Mouse (Mus musculus): ENCODE data around the gene Asb10. TPM values are rescaled to one million over a fixed set of nuclear protein-coding genes. Genes with fewer than 3 reads are reported as not detected.

The Asb10 gene
- polyA plus RNA-seq, 2 experiments, result 1.1 to 2.7 TPM

DNA sequence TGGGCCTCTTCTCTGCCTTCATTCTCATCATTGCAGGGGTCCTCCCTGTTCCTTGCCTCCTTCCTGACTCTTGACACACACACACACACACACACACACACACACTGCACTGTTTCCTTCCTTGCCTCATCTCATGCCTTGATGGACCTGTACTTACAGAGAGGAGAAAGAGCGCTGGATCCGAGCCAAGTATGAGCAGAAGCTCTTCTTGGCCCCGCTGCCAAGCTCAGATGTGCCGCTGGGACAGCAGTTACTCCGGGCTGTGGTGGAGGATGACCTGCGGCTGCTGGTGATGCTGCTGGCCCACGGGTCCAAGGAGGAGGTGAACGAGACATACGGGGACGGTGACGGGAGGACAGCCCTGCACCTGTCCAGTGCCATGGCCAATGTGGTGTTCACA is 39.9 kb downstream of the Asb10 start:
- Histone ChIP-seq H3K36me3 (ENCODE audit: control insufficient read depth, insufficient read depth, low read length) (peaks cover 70% of the 10 kb centered on the region), H3K4me3 (replicated peaks; ENCODE audit: low read length) (no peak overlapping the region), H3K9me3 (ENCODE audit: control insufficient read depth, low read length) (no peaks in the 10 kb centered on the region), H3K4me1 (ENCODE audit: control insufficient read depth, insufficient read depth, low read length) (no peaks in the 10 kb centered on the region), H3K4me2 (replicated peaks; ENCODE audit: low read depth, low read length, severe bottlenecking) (no peak overlapping the region), H3K9ac (ENCODE audit: low read depth, low read length, severe bottlenecking) (no peak overlapping the region), H3K27me3 (ENCODE audit: control insufficient read depth, insufficient read depth, low read length) (peaks cover 15% of the 10 kb centered on the region; the same call in 1 of the 2 replicates), H3K27ac (replicated peaks; ENCODE audit: low read depth, low read length) (no peak overlapping the region)
- TF ChIP-seq POLR2A (IDR thresholded peaks at IDR 0.05; ENCODE audit: borderline replicate concordance, extremely low read depth, insufficient read depth, insufficient read length), result no peak
- no peak for DNase-seq (ENCODE audit: low spot score)
- WGBS, result 92% methylated on average over 11 of the region's 11 CpGs
- no peak for ATAC-seq (ENCODE audit: low FRiP score, low read depth)

DNA sequence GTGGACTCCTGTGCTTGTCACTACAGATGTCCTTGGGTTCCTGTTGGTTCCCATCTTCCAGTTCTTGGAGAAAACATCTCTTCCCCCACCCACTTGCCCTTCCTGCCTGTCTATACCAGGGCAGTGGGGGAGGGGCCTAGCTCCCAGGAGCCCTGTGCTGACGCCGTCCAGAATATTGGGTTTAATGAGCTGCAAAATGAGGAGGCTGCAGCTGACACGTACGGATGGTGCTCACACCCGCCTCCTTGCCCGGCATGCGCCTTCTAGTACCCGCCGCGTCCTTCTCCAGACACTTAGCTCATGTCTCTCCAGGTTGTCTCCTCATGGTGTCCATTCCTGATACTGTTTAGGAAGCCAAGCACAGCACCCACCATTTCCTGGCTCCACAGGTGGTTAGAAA is 41.7 kb downstream of the Asb10 start:
- Histone ChIP-seq H3K9ac (ENCODE audit: low read depth, low read length, severe bottlenecking) (no peak overlapping the region), H3K36me3 (ENCODE audit: control insufficient read depth, insufficient read depth, low read length) (peaks cover 87% of the 10 kb centered on the region), H3K27ac (replicated peaks; ENCODE audit: low read depth, low read length) (no peak overlapping the region), H3K9me3 (ENCODE audit: control insufficient read depth, low read length) (no peaks in the 10 kb centered on the region), H3K27me3 (ENCODE audit: control insufficient read depth, insufficient read depth, low read length) (0 out of 2 replicates have a peak, but pooled peaks cover 3% of the 10 kb centered on the region), H3K4me3 (replicated peaks; ENCODE audit: low read length) (no peak overlapping the region), H3K4me2 (replicated peaks; ENCODE audit: low read depth, low read length, severe bottlenecking) (no peak overlapping the region), H3K4me1 (ENCODE audit: control insufficient read depth, insufficient read depth, low read length) (no peaks in the 10 kb centered on the region)
- DNase-seq (ENCODE audit: low spot score) (no peak), ATAC-seq (ENCODE audit: low FRiP score, low read depth) (no peak)
- no peak for TF ChIP-seq POLR2A (IDR thresholded peaks at IDR 0.05; ENCODE audit: borderline replicate concordance, extremely low read depth, insufficient read depth, insufficient read length)
- WGBS, result 75% methylated on average over 10 of the region's 10 CpGs

DNA sequence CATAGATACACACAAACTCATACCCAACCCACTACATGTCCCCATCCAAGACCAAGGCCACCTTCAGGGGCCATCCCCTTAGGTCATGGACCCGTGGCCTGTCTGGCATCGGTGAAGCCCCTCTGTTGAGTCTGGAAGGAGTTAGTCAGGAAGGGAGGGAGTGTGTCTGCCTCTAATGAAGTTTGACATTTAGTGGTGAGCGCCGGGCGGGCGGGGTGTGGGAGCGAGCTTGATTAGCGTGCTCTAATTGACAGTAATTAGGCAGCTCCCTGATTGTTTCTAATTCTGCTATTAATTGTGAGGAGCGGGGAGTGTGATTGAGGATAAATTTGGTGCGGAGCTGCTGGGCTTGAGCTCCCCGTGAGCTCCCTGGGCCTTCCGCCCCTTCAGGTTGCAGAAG is 43.3 kb downstream of the Asb10 start:
- Histone ChIP-seq H3K4me1 (ENCODE audit: control insufficient read depth, insufficient read depth, low read length) (no peaks in the 10 kb centered on the region), H3K27ac (replicated peaks; ENCODE audit: low read depth, low read length) (no peak overlapping the region), H3K4me2 (replicated peaks; ENCODE audit: low read depth, low read length, severe bottlenecking) (no peak overlapping the region), H3K9me3 (ENCODE audit: control insufficient read depth, low read length) (no peaks in the 10 kb centered on the region), H3K36me3 (ENCODE audit: control insufficient read depth, insufficient read depth, low read length) (peaks cover 97% of the 10 kb centered on the region), H3K4me3 (replicated peaks; ENCODE audit: low read length) (no peak overlapping the region), H3K9ac (ENCODE audit: low read depth, low read length, severe bottlenecking) (no peak overlapping the region), H3K27me3 (ENCODE audit: control insufficient read depth, insufficient read depth, low read length) (no peaks in the 10 kb centered on the region)
- 67% methylated on average over 12 of the region's 12 CpGs for WGBS
- ATAC-seq (ENCODE audit: low FRiP score, low read depth) (no peak), DNase-seq (ENCODE audit: low spot score) (no peak)
- TF ChIP-seq POLR2A (IDR thresholded peaks at IDR 0.05; ENCODE audit: borderline replicate concordance, extremely low read depth, insufficient read depth, insufficient read length), result no peak

DNA sequence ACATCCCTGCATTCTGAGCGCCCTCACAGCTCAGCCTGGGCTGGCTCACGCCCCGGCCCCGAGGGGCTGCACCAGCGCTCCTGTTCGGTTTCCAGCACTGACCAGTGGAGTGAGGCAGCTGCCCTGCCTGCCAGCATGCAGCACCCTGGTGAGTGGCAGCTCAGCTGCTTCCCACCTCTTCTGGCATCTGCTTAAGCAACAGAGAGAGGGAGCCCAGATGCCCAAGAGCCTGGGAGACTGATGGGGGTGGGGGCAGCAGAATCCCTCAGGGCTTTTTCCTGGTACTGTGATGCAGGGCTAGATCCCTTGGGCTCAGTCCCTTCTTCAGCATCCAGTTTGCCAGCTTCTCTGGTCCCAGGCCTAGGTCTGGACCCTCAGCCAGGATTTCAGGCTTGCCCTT is 44.0 kb downstream of the Asb10 start:
- ATAC-seq (ENCODE audit: low FRiP score, low read depth) (no peak), DNase-seq (ENCODE audit: low spot score) (no peak)
- Histone ChIP-seq H3K4me3 (replicated peaks; ENCODE audit: low read length) (no peak overlapping the region), H3K27me3 (ENCODE audit: control insufficient read depth, insufficient read depth, low read length) (no peaks in the 10 kb centered on the region), H3K9ac (ENCODE audit: low read depth, low read length, severe bottlenecking) (no peak overlapping the region), H3K4me2 (replicated peaks; ENCODE audit: low read depth, low read length, severe bottlenecking) (no peak overlapping the region), H3K27ac (replicated peaks; ENCODE audit: low read depth, low read length) (no peak overlapping the region), H3K4me1 (ENCODE audit: control insufficient read depth, insufficient read depth, low read length) (no peaks in the 10 kb centered on the region), H3K36me3 (ENCODE audit: control insufficient read depth, insufficient read depth, low read length) (peaks cover 97% of the 10 kb centered on the region), H3K9me3 (ENCODE audit: control insufficient read depth, low read length) (no peaks in the 10 kb centered on the region)
- TF ChIP-seq POLR2A (IDR thresholded peaks at IDR 0.05; ENCODE audit: borderline replicate concordance, extremely low read depth, insufficient read depth, insufficient read length), result no peak
- 73% methylated on average over 6 of the region's 6 CpGs for WGBS

DNA sequence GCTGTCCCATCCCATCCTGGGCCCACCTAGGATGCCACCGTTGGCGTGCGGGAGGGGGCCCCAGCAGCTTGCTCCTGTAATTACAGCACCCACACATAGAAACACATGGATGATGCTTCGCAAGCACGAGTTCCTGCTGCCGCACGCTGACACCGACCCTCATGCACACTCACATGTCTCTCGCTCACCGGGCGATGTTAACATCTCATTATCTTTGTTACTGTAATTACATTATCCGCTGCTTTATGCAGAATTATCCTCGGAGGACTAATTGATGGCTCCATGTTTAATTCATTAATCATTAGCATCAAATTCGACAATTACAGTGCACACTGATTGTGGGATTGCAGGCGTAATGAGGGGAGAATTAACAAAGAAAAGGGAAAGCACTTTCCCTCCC is 45.8 kb downstream of the Asb10 start:
- Histone ChIP-seq H3K9ac (ENCODE audit: low read depth, low read length, severe bottlenecking) (no peak overlapping the region), H3K36me3 (ENCODE audit: control insufficient read depth, insufficient read depth, low read length) (peaks cover 97% of the 10 kb centered on the region), H3K4me1 (ENCODE audit: control insufficient read depth, insufficient read depth, low read length) (no peaks in the 10 kb centered on the region), H3K9me3 (ENCODE audit: control insufficient read depth, low read length) (no peaks in the 10 kb centered on the region), H3K27me3 (ENCODE audit: control insufficient read depth, insufficient read depth, low read length) (no peaks in the 10 kb centered on the region), H3K27ac (replicated peaks; ENCODE audit: low read depth, low read length) (no peak overlapping the region), H3K4me2 (replicated peaks; ENCODE audit: low read depth, low read length, severe bottlenecking) (no peak overlapping the region), H3K4me3 (replicated peaks; ENCODE audit: low read length) (no peak overlapping the region)
- no peak for TF ChIP-seq POLR2A (IDR thresholded peaks at IDR 0.05; ENCODE audit: borderline replicate concordance, extremely low read depth, insufficient read depth, insufficient read length)
- DNase-seq (ENCODE audit: low spot score) (no peak), ATAC-seq (ENCODE audit: low FRiP score, low read depth) (no peak)
- 89% methylated on average over 15 of the region's 15 CpGs for whole genome bisulfite sequencing
